Mouse (Mus musculus) cerebellum, adult 2 months (tissue): ENCODE data around the gene BC030500. TPM values are rescaled to one million over a fixed set of nuclear protein-coding genes. Genes with fewer than 3 reads are reported as not detected.

Experiments used
- DNase-seq, 2 experiments: peaks; one replicate each; pipeline ENCODE4 v3.0.0; 2021
- H3K27ac ChIP-seq: fragments of 200-500 bp; 2 replicates; pipeline ENCODE4 v1.5.1; 2012; ENCODE audit warnings: low read length, control low read depth, inconsistent platforms; ENCODE audit not compliant: insufficient read depth
- H3K27me3 ChIP-seq: fragments of 200-500 bp; 2 replicates; pipeline ENCODE4 v1.6.1; 2012; ENCODE audit warnings: inconsistent platforms, mild to moderate bottlenecking, low read length, moderate library complexity; ENCODE audit not compliant: control insufficient read depth, insufficient read depth
- H3K4me1 ChIP-seq: fragments of 200-500 bp; 2 replicates; pipeline ENCODE4 v1.6.1; 2011; ENCODE audit warnings: low read length; ENCODE audit not compliant: control insufficient read depth, insufficient read depth
- H3K4me3 ChIP-seq: fragments of 200-500 bp; replicated peaks from 2 replicates; pipeline ENCODE3; 2011; ENCODE audit warnings: mild to moderate bottlenecking, low read depth, low read length, control low read depth; ENCODE audit not compliant: insufficient read depth
- CTCF ChIP-seq: fragments of 200-500 bp; IDR thresholded peaks from 2 replicates; pipeline ENCODE4 v1.5.1; 2011; ENCODE audit warnings: low read depth, mild to moderate bottlenecking, control low read depth, low read length, moderate library complexity, borderline replicate concordance; ENCODE audit not compliant: insufficient read depth
- POLR2A ChIP-seq: fragments of 200-500 bp; IDR thresholded peaks from 2 replicates; pipeline ENCODE4 v1.6.1; 2011; ENCODE audit warnings: low read length, control low read depth, borderline replicate concordance; ENCODE audit not compliant: insufficient read depth
- WGBS: fragments of 180-500 bp; shearing (Covaris S2); methylation state at CpG from one replicate; pipeline ENCODE4 v1.1.7; 2018; 5-methylcytosine and 5-hydroxymethylcytosine counted together
- polyA plus RNA-seq: library from polyadenylated mRNA; depleted of rRNA; stranded (reverse); fragments of >200 nt; gene quantifications from 2 replicates; pipeline ENCODE4 v1.2.3, GENCODE M21; 2012; rRNA removed

BC030500 gene
- polyA plus RNA-seq, 1 experiment, result 8.3 TPM

DNA sequence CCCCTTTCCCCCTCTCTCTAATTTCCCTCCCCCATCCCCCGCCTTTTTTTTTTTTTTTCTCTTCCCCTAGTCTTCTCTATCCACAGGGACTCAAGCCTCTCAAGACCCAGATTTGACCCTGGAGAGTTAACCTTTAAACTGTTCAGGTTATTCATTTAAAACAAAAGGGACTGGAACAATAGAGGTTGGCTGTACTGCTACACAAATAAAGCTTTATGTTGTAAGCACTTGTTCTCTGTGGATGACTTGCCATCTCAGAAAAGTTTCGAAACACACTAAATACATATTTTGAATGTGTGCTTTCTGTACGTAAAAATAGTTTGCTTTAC lies 2.0 kb downstream of the BC030500 start:
- Histone ChIP-seq H3K4me1 (no peaks in the 10 kb centered on the region), H3K27ac (no peak overlapping the region), H3K27me3 (no peaks in the 10 kb centered on the region), H3K4me3 (no peak overlapping the region)
- DNase-seq, result no peak
- 83% methylated on average over 3 of the region's 3 CpGs for WGBS
- TF ChIP-seq CTCF, result no peak
- TF ChIP-seq POLR2A, result no peak

DNA sequence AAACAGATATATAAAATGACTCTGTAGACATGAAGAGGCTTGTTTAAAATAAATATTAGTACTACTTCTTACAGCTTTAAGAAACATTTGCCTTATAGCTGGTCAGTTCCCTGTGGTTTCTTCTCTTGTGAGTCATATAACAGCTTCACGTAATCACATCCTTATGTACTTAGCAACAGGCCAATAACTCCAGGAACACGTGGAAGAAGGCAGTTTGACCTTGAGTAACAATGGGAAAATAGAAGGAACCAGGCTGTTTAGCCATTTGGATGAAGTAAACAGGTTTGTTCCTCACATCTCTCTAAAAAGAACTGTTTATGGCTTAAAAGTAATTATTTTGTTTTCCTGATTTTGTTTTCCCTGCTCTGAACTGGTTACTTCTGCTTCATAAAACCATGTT lies 3.6 kb downstream of the BC030500 start:
- WGBS, result 83% methylated on average over 2 of the region's 2 CpGs
- TF ChIP-seq POLR2A (no peak), CTCF (no peak)
- no peak for DNase-seq
- Histone ChIP-seq H3K4me1 (no peaks in the 10 kb centered on the region), H3K27me3 (no peaks in the 10 kb centered on the region), H3K27ac (no peak overlapping the region), H3K4me3 (no peak overlapping the region)

DNA sequence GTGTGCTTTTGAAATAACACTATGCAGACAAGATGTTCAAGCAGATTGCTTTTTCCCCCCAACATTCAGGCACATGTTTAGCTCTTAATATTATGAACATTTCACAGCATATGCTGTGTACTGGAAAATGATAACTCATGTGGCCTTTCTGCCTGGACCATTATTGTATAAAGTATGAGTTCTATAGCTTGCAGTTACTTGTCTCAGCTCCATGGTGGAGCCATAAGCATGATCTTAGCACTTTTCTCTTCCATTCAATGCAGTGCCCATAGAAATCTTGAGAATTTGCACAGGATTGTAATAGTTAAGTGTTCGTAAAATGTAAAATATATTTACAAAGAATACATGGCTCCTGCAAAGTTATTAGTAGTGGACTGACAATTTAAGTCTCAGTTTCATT lies 19.5 kb downstream of the BC030500 start:
- whole genome bisulfite sequencing, result 89% methylated on average over 1 of the region's 1 CpGs
- H3K27me3 ChIP-seq, result no peaks in the 10 kb centered on the region
- no peak for TF ChIP-seq CTCF
- TF ChIP-seq POLR2A, result no peak
- no peak overlapping the region for H3K27ac ChIP-seq
- H3K4me1 ChIP-seq, result no peaks in the 10 kb centered on the region
- no peak overlapping the region for H3K4me3 ChIP-seq
- no peak for DNase-seq

DNA sequence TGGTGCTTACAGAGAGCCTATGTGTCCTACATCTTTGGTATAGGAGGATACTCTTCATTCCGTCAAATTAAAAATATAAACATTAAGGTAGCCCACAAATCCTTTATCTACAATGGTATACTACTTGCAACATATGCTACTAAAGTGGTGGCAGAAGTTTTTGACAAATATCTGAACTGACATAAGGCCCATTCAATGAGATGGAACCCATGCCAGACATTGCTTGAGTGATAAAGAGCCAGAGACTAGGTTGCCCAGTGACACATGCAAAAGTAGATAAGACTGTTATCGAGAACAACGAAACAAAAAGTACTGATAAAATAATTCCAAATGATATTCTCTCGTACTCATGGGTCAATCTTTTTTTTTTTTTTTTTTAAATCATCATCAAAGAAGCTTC lies 32.2 kb downstream of the BC030500 start:
- no peak for DNase-seq
- 88% methylated on average over 4 of the region's 4 CpGs for WGBS
- Histone ChIP-seq H3K27me3 (no peaks in the 10 kb centered on the region), H3K4me3 (no peak overlapping the region), H3K4me1 (no peaks in the 10 kb centered on the region), H3K27ac (no peak overlapping the region)
- no peak for TF ChIP-seq POLR2A
- TF ChIP-seq CTCF, result no peak

GRCm38 (mm10) chr8:58957195-58957739 lies 45.7 kb downstream of the BC030500 start:
- H3K4me3 ChIP-seq, result no peak overlapping the region
- H3K27me3 ChIP-seq, result no peaks in the 10 kb centered on the region
- H3K27ac ChIP-seq, result no peak overlapping the region
- TF ChIP-seq POLR2A (no peak), CTCF (no peak)
- no peak for DNase-seq
- H3K4me1 ChIP-seq, result no peaks in the 10 kb centered on the region
- 49% methylated on average over 5 of the region's 5 CpGs for WGBS

Other genes with a start within 250 kb of the BC030500 start
- 3.3 and 6.0 TPM in 2 replicates for gene Galntl6, start 885 bp downstream of the BC030500 start, polyA plus RNA-seq